Mouse (Mus musculus) thymus, adult 2 months (tissue): Measurements from ENCODE around the gene Olfr1006. TPM values are rescaled to one million over a fixed set of nuclear protein-coding genes. Genes with fewer than 3 reads are reported as not detected.
"Not testable (repeated sequence)": the region's sequence is repeated elsewhere in the genome, so short reads cannot be mapped to it uniquely, and the experiment has no call there.

ENCODE experiments used
- DNase-seq: peaks from one replicate; pipeline ENCODE4 v3.0.0; 2021
- H3K27ac ChIP-seq: fragments of 200-500 bp; 2 replicates; pipeline ENCODE4 v1.5.1; 2012; ENCODE audit warnings: low read length, control low read depth; ENCODE audit not compliant: control insufficient read depth, insufficient read depth
- H3K27me3 ChIP-seq: fragments of 200-500 bp; 2 replicates; pipeline ENCODE4 v1.6.1; 2012; ENCODE audit warnings: mild to moderate bottlenecking, low read length, moderate library complexity, mixed read lengths; ENCODE audit not compliant: control insufficient read depth, insufficient read depth
- H3K36me3 ChIP-seq: fragments of 200-500 bp; 2 replicates; pipeline ENCODE4 v1.6.1; 2012; ENCODE audit warnings: mild to moderate bottlenecking, low read length, moderate library complexity; ENCODE audit not compliant: control insufficient read depth, insufficient read depth
- H3K4me1 ChIP-seq: fragments of 200-500 bp; replicated peaks from 2 replicates; pipeline ENCODE4 v1.6.1; 2012; ENCODE audit warnings: low read length; ENCODE audit not compliant: control insufficient read depth, insufficient read depth
- H3K4me3 ChIP-seq: fragments of 200-500 bp; 2 replicates; pipeline ENCODE4 v1.5.1; 2012; ENCODE audit warnings: mild to moderate bottlenecking, low read length, control low read depth, moderate library complexity; ENCODE audit not compliant: control insufficient read depth, insufficient read depth
- CTCF ChIP-seq: fragments of 200-500 bp; IDR thresholded peaks from 2 replicates; pipeline ENCODE4 v1.5.1; 2012; ENCODE audit warnings: mild to moderate bottlenecking, control low read depth, low read length, moderate library complexity, borderline replicate concordance; ENCODE audit not compliant: control insufficient read depth, poor library complexity, insufficient read depth; ENCODE audit errors: extremely low read depth
- POLR2A ChIP-seq: fragments of 200-500 bp; IDR thresholded peaks from 2 replicates; pipeline ENCODE4 v1.6.1; 2012; ENCODE audit warnings: mild to moderate bottlenecking, low read length, control low read depth, moderate library complexity; ENCODE audit not compliant: control insufficient read depth, poor library complexity, insufficient read depth; ENCODE audit errors: extremely low read depth
- WGBS: fragments of 180-500 bp; shearing (Covaris S2); methylation state at CpG from one replicate; pipeline ENCODE4 v1.1.7; 2018; 5-methylcytosine and 5-hydroxymethylcytosine counted together
- polyA plus RNA-seq: library from polyadenylated mRNA; depleted of rRNA; stranded (reverse); fragments of >200 nt; gene quantifications from 2 replicates; pipeline ENCODE4 v1.2.3, GENCODE M21; 2012; rRNA removed

Gene Olfr1006
- polyA plus RNA-seq, result not detected in 2 replicates

DNA sequence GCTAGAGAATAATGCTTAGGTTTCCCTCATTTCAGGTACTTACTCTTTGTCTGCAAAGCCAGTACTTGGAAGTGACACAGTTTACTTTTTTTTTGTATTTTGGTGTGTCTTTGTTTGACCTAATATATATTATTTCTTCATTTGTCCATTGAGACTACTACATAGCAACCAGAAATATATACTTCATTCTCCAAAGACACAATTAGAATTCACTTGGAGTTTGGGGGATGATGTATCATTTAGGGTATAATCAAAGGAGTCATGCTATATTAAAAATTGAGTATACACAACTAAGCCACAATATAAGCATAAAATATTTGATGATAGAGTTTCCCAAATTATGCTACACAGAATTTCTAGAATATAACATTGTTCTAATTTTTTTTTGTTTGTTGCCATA, at the start of gene Olfr1006:
TSS of gene Olfr1006 (minus strand) at position 101 of the 400 bp plus-strand sequence.
- Histone ChIP-seq H3K27me3 (no peaks in the 10 kb centered on the region), H3K4me1 (no peaks in the 10 kb centered on the region), H3K36me3 (no peaks in the 10 kb centered on the region), H3K27ac (no peak within 1 kb of the TSS), H3K4me3 (no peak within 1 kb of the TSS)
- TF ChIP-seq POLR2A, result no peak
- no peak for TF ChIP-seq CTCF
- DNase-seq, result no peak

DNA sequence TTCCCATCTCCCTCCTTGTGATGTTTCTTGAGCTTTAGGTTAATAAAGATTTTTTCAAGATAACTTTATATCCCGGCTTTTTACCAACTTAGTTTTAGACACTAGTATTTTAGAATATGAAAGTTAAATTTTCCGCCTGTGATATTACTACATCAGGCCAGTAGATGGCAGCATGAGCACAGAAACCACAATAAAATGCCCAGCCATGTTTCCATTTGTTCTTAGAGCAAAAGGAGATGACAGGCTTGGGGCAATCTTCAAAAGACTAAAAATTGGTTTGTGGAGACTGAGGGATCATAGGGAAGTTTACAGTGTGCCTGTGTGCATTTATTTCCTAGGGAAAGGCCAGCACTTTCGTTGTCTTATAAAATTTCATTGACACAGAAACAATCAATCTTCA, 47.2 kb upstream of the Olfr1006 start:
- Histone ChIP-seq H3K4me3 (no peak overlapping the region), H3K36me3 (no peaks in the 10 kb centered on the region), H3K4me1 (no peaks in the 10 kb centered on the region), H3K27me3 (no peaks in the 10 kb centered on the region), H3K27ac (no peak overlapping the region)
- no peak for DNase-seq
- TF ChIP-seq POLR2A (no peak), CTCF (no peak)
- WGBS, result 15% methylated on average over 3 of the region's 3 CpGs

DNA sequence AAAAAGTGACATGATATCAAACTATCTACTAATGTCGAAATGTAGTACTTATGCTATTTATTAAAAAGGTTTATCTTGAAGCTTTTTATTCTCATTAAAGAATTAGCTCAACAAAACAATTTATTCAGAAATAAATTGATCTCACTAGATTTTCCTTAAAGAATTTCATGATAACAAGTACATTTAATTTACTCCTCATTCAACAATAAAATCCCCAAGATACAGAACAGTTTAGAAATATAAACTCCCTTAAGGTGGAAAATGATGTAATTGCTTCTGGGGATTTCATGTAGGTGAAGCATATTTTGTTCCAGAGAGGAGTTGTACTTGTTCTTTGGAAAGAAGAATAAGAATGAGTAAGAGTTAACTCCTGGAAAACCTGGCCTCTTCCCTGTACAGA, 36.6 kb upstream of the Olfr1006 start, which contains the start of gene Olfr1009:
TSS of gene Olfr1009 (plus strand) at position 301 of the 400 bp plus-strand sequence.
- no peaks in the 10 kb centered on the region for H3K4me1 ChIP-seq
- 87% methylated on average over 1 of the region's 1 CpGs for WGBS
- DNase-seq, result no peak
- H3K27ac ChIP-seq, result no peak within 1 kb of the TSS
- no peaks in the 10 kb centered on the region for H3K27me3 ChIP-seq
- no peaks in the 10 kb centered on the region for H3K36me3 ChIP-seq
- H3K4me3 ChIP-seq, result no peak within 1 kb of the TSS
- TF ChIP-seq POLR2A (no peak), CTCF (no peak)

DNA sequence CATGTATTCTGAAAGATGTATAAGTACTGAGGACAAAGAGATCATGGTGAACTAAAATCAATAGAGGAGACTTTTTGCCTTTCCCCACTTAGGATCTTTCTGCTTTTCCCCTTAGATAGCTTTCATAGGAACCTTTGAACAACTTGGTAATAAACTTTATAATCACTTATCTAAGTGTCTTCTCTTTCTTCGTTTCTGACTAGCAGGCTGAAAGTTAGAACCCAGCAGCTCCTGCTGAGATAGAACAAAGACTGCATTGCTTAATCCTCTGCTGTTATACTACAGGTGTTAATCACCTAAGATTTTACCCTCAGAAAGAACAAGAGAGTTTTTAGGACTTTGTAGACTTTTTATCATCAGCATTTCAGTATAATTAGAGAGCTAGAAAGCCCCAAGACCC, 32.6 kb upstream of the Olfr1006 start:
- DNase-seq, result no peak
- no peak for TF ChIP-seq POLR2A
- TF ChIP-seq CTCF, result no peak
- no peaks in the 10 kb centered on the region for H3K36me3 ChIP-seq
- no peaks in the 10 kb centered on the region for H3K27me3 ChIP-seq
- H3K4me1 ChIP-seq, result no peaks in the 10 kb centered on the region
- 25% methylated on average over 1 of the region's 1 CpGs for WGBS
- H3K27ac ChIP-seq, result no peak overlapping the region
- no peak overlapping the region for H3K4me3 ChIP-seq

DNA sequence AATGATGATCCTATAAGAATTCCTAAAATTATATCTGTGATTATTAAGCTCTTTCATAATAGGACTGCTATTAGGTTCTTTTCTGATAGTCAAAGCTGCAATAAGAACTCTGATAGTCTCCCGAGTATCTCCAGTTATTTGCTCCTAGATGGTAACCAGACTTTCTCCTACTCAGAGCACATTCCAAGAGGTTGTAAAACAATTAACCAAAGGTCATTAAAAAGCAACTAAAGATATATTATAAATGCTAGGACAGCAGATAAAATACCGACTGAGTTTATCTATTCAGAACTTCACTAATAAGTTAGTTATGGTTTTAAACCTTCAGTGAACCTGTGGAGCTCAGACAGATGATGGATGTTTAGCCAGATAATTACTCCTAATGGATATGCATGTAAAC, 32.1 kb upstream of the Olfr1006 start:
- not testable (repeated sequence) for H3K27ac ChIP-seq, H3K4me3 ChIP-seq, H3K27me3 ChIP-seq, H3K36me3 ChIP-seq, H3K4me1 ChIP-seq, DNase-seq
- 53% methylated on average over 2 of the region's 2 CpGs for WGBS

DNA sequence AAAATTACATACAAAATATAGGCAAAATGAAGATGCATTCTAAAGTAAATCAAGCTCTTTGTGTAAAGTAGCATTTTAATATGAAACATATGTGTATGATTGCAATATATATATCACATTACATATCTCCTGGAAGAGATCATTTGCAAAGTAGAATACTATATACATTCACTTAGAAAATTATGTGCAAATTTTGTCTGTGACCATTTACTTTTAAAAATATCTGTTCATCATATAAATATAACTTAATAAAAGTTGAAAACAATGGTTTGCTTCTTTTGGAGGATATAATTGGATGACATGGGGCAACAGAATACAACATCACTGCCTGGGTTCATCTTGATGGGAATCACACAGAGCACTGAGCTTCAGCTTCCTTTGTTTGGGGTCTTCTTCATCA, 10.6 kb upstream of the Olfr1006 start, which contains the start of gene Olfr1008:
TSS of gene Olfr1008 (plus strand) at position 301 of the 400 bp plus-strand sequence.
- TF ChIP-seq POLR2A (no peak), CTCF (no peak)

DNA sequence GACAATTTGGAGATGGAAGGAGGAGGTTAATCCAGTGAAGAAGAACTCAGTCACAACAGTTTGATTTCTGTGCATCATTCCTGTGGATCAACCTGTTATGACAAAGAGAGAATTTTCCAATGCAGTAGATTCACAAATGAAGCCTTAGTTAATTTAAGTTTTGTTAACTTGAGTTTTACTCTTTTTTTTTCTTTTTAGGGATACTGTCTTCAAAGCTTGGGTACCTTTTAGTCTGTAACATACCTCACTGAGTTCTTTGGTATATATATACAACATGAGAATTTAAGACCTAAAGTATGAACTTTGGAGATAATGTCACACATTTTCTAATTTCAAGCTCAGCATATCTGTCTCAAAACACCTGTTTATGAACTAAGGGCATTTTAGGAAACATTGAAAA, 14.2 kb downstream of the Olfr1006 start, which contains the start of gene Olfr154:
TSS of gene Olfr154 (minus strand) at position 101 of the 400 bp plus-strand sequence.
- H3K36me3 ChIP-seq, H3K4me3 ChIP-seq, H3K27ac ChIP-seq, H3K4me1 ChIP-seq, DNase-seq, H3K27me3 ChIP-seq: not testable (repeated sequence)

More for the DNA sequence above, 10.6 kb upstream of the Olfr1006 start, which contains the start of gene Olfr1008:
- Histone ChIP-seq H3K27me3 (no peaks in the 10 kb centered on the region), H3K4me3 (no peak within 1 kb of the TSS), H3K4me1 (no peaks in the 10 kb centered on the region), H3K36me3 (no peaks in the 10 kb centered on the region), H3K27ac (no peak within 1 kb of the TSS)
- DNase-seq, result no peak
